Mouse (Mus musculus) forelimb bud, embryonic 11.5 days (tissue): Measurements from ENCODE around the gene Rad9b.
"Not testable (repeated sequence)": the region's sequence is repeated elsewhere in the genome, so short reads cannot be mapped to it uniquely, and the experiment has no call there.

Experiments used
- DNase-seq: peaks from one replicate; pipeline ENCODE4 v3.0.0-alpha.2; 2012; ENCODE audit warnings: low read depth, low spot score

Gene Rad9b

GRCm38 (mm10) chr5:122371591-122372191 is 17.7 kb upstream of the Rad9b start, which contains the start of gene Gpn3:
Gpn3 (plus strand) TSS chr5:122371876.
- DNase-seq = peak; percentile 6

- no peak for DNase-seq
Observed at GRCm38 (mm10) chr5:122354492-122355067, 547 bp upstream of the Rad9b start.

GRCm38 (mm10) chr5:122345777-122346176 is 8.3 kb downstream of the Rad9b start:
- DNase-seq = no peak

- peak; percentile 71 for DNase-seq
Observed at GRCm38 (mm10) chr5:122344260-122344659, 9.8 kb downstream of the Rad9b start.

- DNase-seq = no peak
Observed at GRCm38 (mm10) chr5:122343768-122344167, 10.3 kb downstream of the Rad9b start.

GRCm38 (mm10) chr5:122342874-122343273 is 11.2 kb downstream of the Rad9b start:
- DNase-seq = no peak

GRCm38 (mm10) chr5:122336554-122337294 is 17.3 kb downstream of the Rad9b start:
- DNase-seq = no peak

- DNase-seq = no peak
Observed at GRCm38 (mm10) chr5:122334682-122335081, 19.4 kb downstream of the Rad9b start.

GRCm38 (mm10) chr5:122330269-122330668 is 23.8 kb downstream of the Rad9b start:
- no peak for DNase-seq

GRCm38 (mm10) chr5:122327283-122327682 is 26.8 kb downstream of the Rad9b start:
- no peak for DNase-seq

GRCm38 (mm10) chr5:122325477-122325876 is 28.6 kb downstream of the Rad9b start:
- no peak for DNase-seq

GRCm38 (mm10) chr5:122324608-122325431 is 29.2 kb downstream of the Rad9b start:
- DNase-seq = no peak

- no peak for DNase-seq
Observed at GRCm38 (mm10) chr5:122323523-122323922, 30.5 kb downstream of the Rad9b start.

- DNase-seq = no peak
Observed at GRCm38 (mm10) chr5:122320205-122320781, 33.7 kb downstream of the Rad9b start.

GRCm38 (mm10) chr5:122319474-122320204 is 34.4 kb downstream of the Rad9b start:
- no peak for DNase-seq

- DNase-seq = not testable (repeated sequence)
Observed at GRCm38 (mm10) chr5:122318976-122319375, 35.1 kb downstream of the Rad9b start.

- no peak for DNase-seq
Observed at GRCm38 (mm10) chr5:122318100-122318499, 35.9 kb downstream of the Rad9b start.

- no peak for DNase-seq
Observed at GRCm38 (mm10) chr5:122317329-122318045, 36.5 kb downstream of the Rad9b start.

- DNase-seq = no peak
Observed at GRCm38 (mm10) chr5:122314966-122315667, 38.9 kb downstream of the Rad9b start.
